Comparison of ENCODE assay signal across 9 mouse cellular contexts in genomic region chr17:83351601-83352413, GRCm38 (mm10). TPM values are rescaled to one million over a fixed set of nuclear protein-coding genes. Genes with fewer than 3 reads are reported as not detected.
DNase-seq lines count a peak whose midpoint lies in the region; ATAC-seq and TF ChIP-seq lines count a peak whose summit lies in the region.
"Had no signal": no experiment of that assay in that cellular context is flagged by ENCODE, and none has a peak within 500 bp of the region (broad histone marks: within the 10 kb centered on the region; RNA-seq: fewer than 3 reads in every experiment).

No protein-coding gene starts in this region.

- peak overlapping the region; percentile 93 for H3K9ac ChIP-seq in heart, embryonic 15.5 days
- H3K9ac ChIP-seq in liver, embryonic 15.5 days = peak overlapping the region; percentile 75

- peak overlapping the region; percentile 81 for H3K4me2 ChIP-seq in heart, embryonic 15.5 days
- H3K4me2 ChIP-seq in liver, embryonic 15.5 days = peak overlapping the region; percentile 96

- DNase-seq in cerebellum, adult 9-10 months = peak; percentile 28
- DNase-seq in cerebellum, postnatal 4 days (ENCODE audit: low spot score in 2 of 2) = no peak
- DNase-seq in 3T3-L1 (ENCODE audit: low read depth, low spot score) = peak; percentile 54
- DNase-seq in right cerebral cortex, postnatal 4 days = no peak

- peaks cover 27% of the 10 kb centered on the region for H3K4me1 ChIP-seq in heart, embryonic 15.5 days (replicated peaks)
- peaks cover 37% of the 10 kb centered on the region for H3K4me1 ChIP-seq in liver, embryonic 15.5 days (replicated peaks)
- peaks cover 2% of the 10 kb centered on the region; the same call in 1 of the 2 replicates for H3K4me1 ChIP-seq in small intestine, adult 2 months (ENCODE audit: control insufficient read depth, insufficient read depth, insufficient read length, low read length)

- H3K27ac ChIP-seq in heart, embryonic 15.5 days = peak overlapping the region; percentile 88
- peak overlapping the region; percentile 69 for H3K27ac ChIP-seq in liver, embryonic 15.5 days (replicated peaks)
- peak overlapping the region; percentile 56 for H3K27ac ChIP-seq in small intestine, adult 2 months (ENCODE audit: insufficient read depth, low read depth, low read length)

- no peaks in the 10 kb centered on the region for H3K9me3 ChIP-seq in heart, embryonic 15.5 days (replicated peaks)
- no peaks in the 10 kb centered on the region for H3K9me3 ChIP-seq in liver, embryonic 15.5 days (replicated peaks)

- peak; percentile 52 for ATAC-seq in common myeloid progenitor, adult 5-6 weeks (replicated peaks; ENCODE audit: low read depth, poor library complexity, severe bottlenecking)
- ATAC-seq in heart, embryonic 15.5 days (replicated peaks; ENCODE audit: insufficient number of reproducible peaks, insufficient read depth, low FRiP score, low read depth) = no peak
- no peak for ATAC-seq in liver, embryonic 15.5 days (ENCODE audit: insufficient read depth)

- no peaks in the 10 kb centered on the region for H3K27me3 ChIP-seq in heart, embryonic 15.5 days
- H3K27me3 ChIP-seq in liver, embryonic 15.5 days = peaks cover 22% of the 10 kb centered on the region
- no peaks in the 10 kb centered on the region for H3K27me3 ChIP-seq in small intestine, adult 2 months (ENCODE audit: control insufficient read depth, insufficient read depth, low read length)
- H3K27me3 ChIP-seq: Patski had no signal

- H3K4me3 ChIP-seq in heart, embryonic 15.5 days = peak overlapping the region; percentile 90
- peak overlapping the region; percentile 74 for H3K4me3 ChIP-seq in liver, embryonic 15.5 days (replicated peaks)
- H3K4me3 ChIP-seq in small intestine, adult 2 months (ENCODE audit: low read depth, low read length) = peak overlapping the region; percentile 83

- no peak for TF ChIP-seq POLR2A in small intestine, adult 2 months (IDR thresholded peaks at IDR 0.05; ENCODE audit: low read depth, low read length)

- H3K36me3 ChIP-seq in heart, embryonic 15.5 days = no peaks in the 10 kb centered on the region
- H3K36me3 ChIP-seq in liver, embryonic 15.5 days (replicated peaks) = no peaks in the 10 kb centered on the region
- no peaks in the 10 kb centered on the region for H3K36me3 ChIP-seq in small intestine, adult 2 months (ENCODE audit: control insufficient read depth, insufficient read depth, low read length)

- WGBS in heart, embryonic 15.5 days = 9% methylated on average over 13 of the region's 13 CpGs
- WGBS in liver, embryonic 15.5 days (ENCODE audit: insufficient replicate concordance) = 5% methylated on average over 13 of the region's 13 CpGs
- WGBS in small intestine, adult 2 months = 2% methylated on average over 13 of the region's 13 CpGs

- no peak for TF ChIP-seq CTCF in small intestine, adult 2 months (IDR thresholded peaks at IDR 0.05; ENCODE audit: extremely low read depth, insufficient read length, insufficient replicate concordance, low read depth, low read length)

RNA-seq across cellular contexts. Expression of gene Eml4, which starts 1.1 kb away (rescaled TPM):
- total RNA-seq in common myeloid progenitor, adult 5-6 weeks (2017) = 66.6 and 76.2 TPM in 2 replicates
- polyA plus RNA-seq in heart, embryonic 15.5 days (2015; fragmentation: Nextera tagmentation; extraction: Ambion mirVana) = 11.0 and 16.3 TPM in 2 replicates
- 4.4 and 5.8 TPM in 2 replicates for polyA plus RNA-seq in liver, embryonic 15.5 days (2015; fragmentation: Nextera tagmentation; extraction: Ambion mirVana)
- 3.2 and 8.9 TPM in 2 replicates for polyA plus RNA-seq in small intestine, adult 2 months (2012; rRNA removed)

Comparison
In these comparisons a context has a peak if more than half of its experiments do, and no peak if none do; other contexts are left out.
1. DNase-seq: peak in cerebellum, adult 9-10 months (single experiment) and 3T3-L1 (single experiment); none in cerebellum, postnatal 4 days (0 of 2) and right cerebral cortex, postnatal 4 days (single experiment).
2. Peak in every context shown above with its lines, with median percentiles within 50 percentile points of each other: H3K27ac ChIP-seq and H3K4me3 ChIP-seq.